Mouse (Mus musculus): Measurements from ENCODE around the gene Grb2. TPM values are rescaled to one million over a fixed set of nuclear protein-coding genes. Genes with fewer than 3 reads are reported as not detected.
A peak's percentile ranks its signal among the peaks of the same experiment; 100 is the strongest.

Grb2 gene
- total and polyA plus RNA-seq, 3 experiments = 52.0 to 109 (median 107) TPM

DNA sequence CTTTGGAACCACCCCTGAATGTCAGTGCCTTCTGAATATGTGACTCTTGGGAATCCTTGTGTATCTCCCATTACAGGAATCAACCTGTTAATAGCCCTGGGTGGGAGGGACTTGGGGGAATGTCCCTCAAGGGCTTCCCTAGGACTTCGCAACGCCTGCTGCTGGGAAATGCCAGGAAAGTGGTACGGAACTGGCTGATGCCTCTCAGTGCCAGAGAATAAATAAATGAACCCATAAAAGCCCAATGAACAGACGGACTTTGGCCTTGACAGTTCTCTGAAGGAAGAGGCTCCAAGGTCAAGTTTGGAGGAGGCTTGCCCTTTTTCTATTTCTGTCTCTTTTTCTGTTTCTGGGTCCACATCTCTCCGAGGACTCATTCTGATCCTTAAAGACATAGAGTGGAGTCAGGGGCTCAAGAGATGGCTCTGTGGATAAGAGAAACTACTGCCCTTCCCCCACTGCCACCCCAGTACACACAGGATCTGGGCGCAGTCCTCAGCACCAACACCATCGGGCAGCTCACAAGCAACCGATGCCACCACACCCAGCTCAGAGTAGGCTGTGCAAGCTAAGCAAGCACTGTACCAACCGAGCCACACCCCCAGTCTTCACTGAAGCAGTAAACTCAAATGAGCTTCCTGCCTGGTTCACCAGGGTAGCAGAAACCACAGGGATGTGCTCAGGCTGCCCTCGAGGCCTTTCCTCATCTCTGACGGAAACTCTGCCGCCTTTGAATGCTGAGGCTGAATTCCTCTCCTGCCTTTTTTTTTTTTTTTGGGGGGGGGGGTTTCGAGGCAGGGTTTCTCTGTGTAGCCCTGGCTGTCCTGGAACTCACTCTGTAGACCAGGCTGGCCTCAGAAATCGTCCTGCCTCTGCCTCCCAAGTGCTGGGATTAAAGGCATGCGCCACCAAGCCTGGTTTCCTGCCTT, 8.3 kb upstream of the Grb2 start:
- H3K9ac ChIP-seq (ENCODE audit: low read depth, low read length) = no peak overlapping the region
- intact Hi-C loops (cut with DNase I) = loop anchor here (5.0 kb wide), 1 partner anchor 234 kb away; no protein-coding TSS in a partner anchor
- DNase-seq = no peak
- no peaks in the 10 kb centered on the region for H3K36me3 ChIP-seq (ENCODE audit: control insufficient read depth, insufficient read depth, low read length)
- H3K27ac ChIP-seq = no peak overlapping the region
- no peaks in the 10 kb centered on the region for H3K27me3 ChIP-seq (ENCODE audit: control insufficient read depth, insufficient read depth, low read length)
- WGBS = 71% methylated on average over 15 of the region's 15 CpGs
- H3K79me2 ChIP-seq (replicated peaks; ENCODE audit: control insufficient read depth, insufficient read depth, low read length) = no peaks in the 10 kb centered on the region
- H3K4me3 ChIP-seq = no peak overlapping the region
- no peaks in the 10 kb centered on the region for H3K4me1 ChIP-seq (ENCODE audit: control insufficient read depth, insufficient read depth, low read length)
- TF ChIP-seq EP300 (IDR thresholded peaks at IDR 0.05; ENCODE audit: insufficient read depth, low read depth, low read length) (no peak), CTCF (IDR thresholded peaks at IDR 0.05) (no peak), POLR2A (IDR thresholded peaks at IDR 0.05; ENCODE audit: insufficient read depth, low read depth, low read length) (no peak)

- no peaks in the 10 kb centered on the region for H3K79me2 ChIP-seq (replicated peaks; ENCODE audit: control insufficient read depth, insufficient read depth, low read length)
- DNase-seq = peak; percentile 57 to 63
- 5% methylated on average over 7 of the region's 7 CpGs for WGBS
- no peaks in the 10 kb centered on the region for H3K27me3 ChIP-seq (ENCODE audit: control insufficient read depth, insufficient read depth, low read length)
- H3K27ac ChIP-seq = no peak overlapping the region
- intact Hi-C loops (cut with DNase I) = loop anchor here (1.0 kb wide), 1 partner anchor 67 kb away; no protein-coding TSS in a partner anchor
- H3K4me3 ChIP-seq = no peak overlapping the region
- no peaks in the 10 kb centered on the region for H3K4me1 ChIP-seq (ENCODE audit: control insufficient read depth, insufficient read depth, low read length)
- no peaks in the 10 kb centered on the region for H3K36me3 ChIP-seq (ENCODE audit: control insufficient read depth, insufficient read depth, low read length)
- H3K9ac ChIP-seq (ENCODE audit: low read depth, low read length) = no peak overlapping the region
- TF ChIP-seq CTCF (IDR thresholded peaks at IDR 0.05) = peak; percentile 77
- 0 out of 2 replicates have a peak, but pooled peaks have one; percentile 48 for TF ChIP-seq EP300 (IDR thresholded peaks at IDR 0.05; ENCODE audit: insufficient read depth, low read depth, low read length)
- TF ChIP-seq POLR2A (IDR thresholded peaks at IDR 0.05; ENCODE audit: insufficient read depth, low read depth, low read length) = no peak
These were observed 6.1 kb upstream of the Grb2 start for GRCm38 (mm10) chr11:115714491-115714890.

- Histone ChIP-seq H3K36me3 (ENCODE audit: control insufficient read depth, insufficient read depth, low read length) (no peaks in the 10 kb centered on the region), H3K27ac (no peak overlapping the region), H3K4me1 (ENCODE audit: control insufficient read depth, insufficient read depth, low read length) (0 out of 2 replicates have a peak, but pooled peaks cover 1% of the 10 kb centered on the region), H3K4me3 (no peak overlapping the region), H3K79me2 (replicated peaks; ENCODE audit: control insufficient read depth, insufficient read depth, low read length) (no peaks in the 10 kb centered on the region), H3K9ac (ENCODE audit: low read depth, low read length) (no peak overlapping the region), H3K27me3 (ENCODE audit: control insufficient read depth, insufficient read depth, low read length) (no peaks in the 10 kb centered on the region)
- intact Hi-C loops (cut with DNase I) = no loop called here
- no peak for DNase-seq
- WGBS = 91% methylated on average over 3 of the region's 3 CpGs
- no peak for TF ChIP-seq EP300 (IDR thresholded peaks at IDR 0.05; ENCODE audit: insufficient read depth, low read depth, low read length)
- TF ChIP-seq CTCF (IDR thresholded peaks at IDR 0.05) = no peak
- no peak for TF ChIP-seq POLR2A (IDR thresholded peaks at IDR 0.05; ENCODE audit: insufficient read depth, low read depth, low read length)
These were observed 5.0 kb upstream of the Grb2 start for GRCm38 (mm10) chr11:115713447-115713846.

GRCm38 (mm10) chr11:115712674-115713298, 4.4 kb upstream of the Grb2 start:
- intact Hi-C loops (cut with DNase I) = no loop called here
- no peak for TF ChIP-seq CTCF (IDR thresholded peaks at IDR 0.05)
- TF ChIP-seq POLR2A (IDR thresholded peaks at IDR 0.05; ENCODE audit: insufficient read depth, low read depth, low read length) = no peak
- TF ChIP-seq EP300 (IDR thresholded peaks at IDR 0.05; ENCODE audit: insufficient read depth, low read depth, low read length) = no peak

GRCm38 (mm10) chr11:115712268-115712667, 3.9 kb upstream of the Grb2 start:
- intact Hi-C loops (cut with DNase I) = no loop called here
- peak in 1 of 2 experiments; percentile 42 for DNase-seq
- no peak for TF ChIP-seq POLR2A (IDR thresholded peaks at IDR 0.05; ENCODE audit: insufficient read depth, low read depth, low read length)
- no peak for TF ChIP-seq EP300 (IDR thresholded peaks at IDR 0.05; ENCODE audit: insufficient read depth, low read depth, low read length)
- no peak for TF ChIP-seq CTCF (IDR thresholded peaks at IDR 0.05)

More at GRCm38 (mm10) chr11:115712674-115713298, 4.4 kb upstream of the Grb2 start:
- H3K4me1 ChIP-seq (ENCODE audit: control insufficient read depth, insufficient read depth, low read length) = 0 out of 2 replicates have a peak, but pooled peaks cover 1% of the 10 kb centered on the region
- H3K4me3 ChIP-seq = no peak overlapping the region
- no peak overlapping the region for H3K9ac ChIP-seq (ENCODE audit: low read depth, low read length)
- no peaks in the 10 kb centered on the region for H3K27me3 ChIP-seq (ENCODE audit: control insufficient read depth, insufficient read depth, low read length)
- H3K27ac ChIP-seq = no peak overlapping the region
- no peaks in the 10 kb centered on the region for H3K79me2 ChIP-seq (replicated peaks; ENCODE audit: control insufficient read depth, insufficient read depth, low read length)
- peak in 1 of 2 experiments; percentile 14 for DNase-seq
- no peaks in the 10 kb centered on the region for H3K36me3 ChIP-seq (ENCODE audit: control insufficient read depth, insufficient read depth, low read length)
- WGBS = 59% methylated on average over 12 of the region's 12 CpGs

More at GRCm38 (mm10) chr11:115712268-115712667, 3.9 kb upstream of the Grb2 start:
- H3K4me3 ChIP-seq = no peak overlapping the region
- no peak overlapping the region; the same call in 1 of the 2 replicates for H3K27ac ChIP-seq
- no peaks in the 10 kb centered on the region for H3K79me2 ChIP-seq (replicated peaks; ENCODE audit: control insufficient read depth, insufficient read depth, low read length)
- H3K36me3 ChIP-seq (ENCODE audit: control insufficient read depth, insufficient read depth, low read length) = no peaks in the 10 kb centered on the region
- H3K9ac ChIP-seq (ENCODE audit: low read depth, low read length) = no peak overlapping the region
- 24% methylated on average over 2 of the region's 2 CpGs for WGBS
- no peaks in the 10 kb centered on the region for H3K27me3 ChIP-seq (ENCODE audit: control insufficient read depth, insufficient read depth, low read length)
- 0 out of 2 replicates have a peak, but pooled peaks cover 1% of the 10 kb centered on the region for H3K4me1 ChIP-seq (ENCODE audit: control insufficient read depth, insufficient read depth, low read length)
